Mouse (Mus musculus): ENCODE measurements around the gene Olfr805. TPM values are rescaled to one million over a fixed set of nuclear protein-coding genes. Genes with fewer than 3 reads are reported as not detected.

Gene Olfr805
- polyA plus RNA-seq, 1 experiment from 2014 or later = not detected

- Histone ChIP-seq H3K27ac (replicated peaks; ENCODE audit: low read depth, low read length) (no peak within 1 kb of the TSS), H3K9me3 (ENCODE audit: control insufficient read depth, low read length) (no peaks in the 10 kb centered on the region), H3K4me1 (ENCODE audit: control insufficient read depth, insufficient read depth, low read length) (no peaks in the 10 kb centered on the region), H3K4me2 (ENCODE audit: low read depth, severe bottlenecking) (no peak within 1 kb of the TSS), H3K4me3 (ENCODE audit: low read depth, low read length) (no peak within 1 kb of the TSS), H3K27me3 (ENCODE audit: control insufficient read depth, insufficient read depth, low read length) (no peaks in the 10 kb centered on the region), H3K9ac (ENCODE audit: low read length) (no peak within 1 kb of the TSS), H3K36me3 (ENCODE audit: control insufficient read depth, insufficient read depth, low read length) (no peaks in the 10 kb centered on the region)
- no peak for ATAC-seq (ENCODE audit: insufficient number of reproducible peaks, low FRiP score, low TSS enrichment, low read depth)
- DNase-seq (ENCODE audit: low spot score) = no peak
- 86% methylated on average over 1 of the region's 1 CpGs for WGBS
Measured at GRCm38 (mm10) chr10:129673765-129674164, 55.4 kb downstream of the Olfr805 start, which contains the start of gene Olfr801. Gene Olfr801 (minus strand): TSS chr10:129673865.

Small RNAs within 50 kb of the gene (microRNA-seq; reads per million reads assigned to microRNA genes)
- gene Gm24485 = not detected

Other genes starting within 250 kb of the Olfr805 start
- not detected in 2 replicates for gene Olfr789, start 244.6 kb downstream of the Olfr805 start, polyA plus RNA-seq (2014; fragmentation: Nextera tagmentation; extraction: Ambion mirVana)
- not detected in 2 replicates for gene Olfr790, start 230.9 kb downstream of the Olfr805 start, polyA plus RNA-seq (2014; fragmentation: Nextera tagmentation; extraction: Ambion mirVana)
- gene Olfr791, start 207.6 kb downstream of the Olfr805 start, polyA plus RNA-seq (2014; fragmentation: Nextera tagmentation; extraction: Ambion mirVana) = not detected in 2 replicates
- not detected in 2 replicates for gene Olfr792, start 190.2 kb downstream of the Olfr805 start, polyA plus RNA-seq (2014; fragmentation: Nextera tagmentation; extraction: Ambion mirVana)
- gene Olfr794, start 161.7 kb downstream of the Olfr805 start, polyA plus RNA-seq (2014; fragmentation: Nextera tagmentation; extraction: Ambion mirVana) = not detected in 2 replicates
- gene Olfr796, start 116.8 kb downstream of the Olfr805 start, polyA plus RNA-seq (2014; fragmentation: Nextera tagmentation; extraction: Ambion mirVana) = not detected in 2 replicates
- gene Olfr798, start 101.4 kb downstream of the Olfr805 start, polyA plus RNA-seq (2014; fragmentation: Nextera tagmentation; extraction: Ambion mirVana) = not detected in 2 replicates
- gene Olfr799, start 91.9 kb downstream of the Olfr805 start, polyA plus RNA-seq (2014; fragmentation: Nextera tagmentation; extraction: Ambion mirVana) = not detected in 2 replicates
- not detected in 2 replicates for gene Olfr800, start 71.7 kb downstream of the Olfr805 start, polyA plus RNA-seq (2014; fragmentation: Nextera tagmentation; extraction: Ambion mirVana)
- not detected in 2 replicates for gene Olfr801, start 55.5 kb downstream of the Olfr805 start, polyA plus RNA-seq (2014; fragmentation: Nextera tagmentation; extraction: Ambion mirVana)
- gene Olfr802, start 41.2 kb downstream of the Olfr805 start, polyA plus RNA-seq (2014; fragmentation: Nextera tagmentation; extraction: Ambion mirVana) = not detected in 2 replicates
- gene Olfr803, start 35.1 kb downstream of the Olfr805 start, polyA plus RNA-seq (2014; fragmentation: Nextera tagmentation; extraction: Ambion mirVana) = not detected in 2 replicates
- not detected in 2 replicates for gene Olfr804, start 26.2 kb downstream of the Olfr805 start, polyA plus RNA-seq (2014; fragmentation: Nextera tagmentation; extraction: Ambion mirVana)
- not detected in 2 replicates for gene Olfr806, start 12.5 kb upstream of the Olfr805 start, polyA plus RNA-seq (2014; fragmentation: Nextera tagmentation; extraction: Ambion mirVana)
- gene Olfr807, start 28.4 kb upstream of the Olfr805 start, polyA plus RNA-seq (2014; fragmentation: Nextera tagmentation; extraction: Ambion mirVana) = not detected in 2 replicates
- gene Olfr808, start 36.1 kb upstream of the Olfr805 start, polyA plus RNA-seq (2014; fragmentation: Nextera tagmentation; extraction: Ambion mirVana) = not detected in 2 replicates
- not detected in 2 replicates for gene Olfr809, start 45.3 kb upstream of the Olfr805 start, polyA plus RNA-seq (2014; fragmentation: Nextera tagmentation; extraction: Ambion mirVana)
- not detected in 2 replicates for gene Olfr810, start 65.5 kb upstream of the Olfr805 start, polyA plus RNA-seq (2014; fragmentation: Nextera tagmentation; extraction: Ambion mirVana)
- gene Olfr811, start 75.0 kb upstream of the Olfr805 start, polyA plus RNA-seq (2014; fragmentation: Nextera tagmentation; extraction: Ambion mirVana) = not detected in 2 replicates
- not detected in 2 replicates for gene Olfr812, start 116.7 kb upstream of the Olfr805 start, polyA plus RNA-seq (2014; fragmentation: Nextera tagmentation; extraction: Ambion mirVana)
- gene Olfr813, start 126.0 kb upstream of the Olfr805 start, polyA plus RNA-seq (2014; fragmentation: Nextera tagmentation; extraction: Ambion mirVana) = not detected in 2 replicates
- gene Olfr814, start 150.5 kb upstream of the Olfr805 start, polyA plus RNA-seq (2014; fragmentation: Nextera tagmentation; extraction: Ambion mirVana) = not detected in 2 replicates
- gene Olfr815, start 176.5 kb upstream of the Olfr805 start, polyA plus RNA-seq (2014; fragmentation: Nextera tagmentation; extraction: Ambion mirVana) = not detected in 2 replicates
- gene Olfr816, start 186.2 kb upstream of the Olfr805 start, polyA plus RNA-seq (2014; fragmentation: Nextera tagmentation; extraction: Ambion mirVana) = not detected in 2 replicates
- gene Olfr818, start 219.7 kb upstream of the Olfr805 start, polyA plus RNA-seq (2014; fragmentation: Nextera tagmentation; extraction: Ambion mirVana) = not detected in 2 replicates
- not detected in 2 replicates for gene Olfr819, start 237.9 kb upstream of the Olfr805 start, polyA plus RNA-seq (2014; fragmentation: Nextera tagmentation; extraction: Ambion mirVana)
- gene Olfr247, start 246.8 kb upstream of the Olfr805 start, polyA plus RNA-seq (2014; fragmentation: Nextera tagmentation; extraction: Ambion mirVana) = not detected in 2 replicates